Mouse (Mus musculus) erythroblast, adult 5-6 weeks (primary cell): ENCODE measurements around the gene Add3. TPM values are rescaled to one million over a fixed set of nuclear protein-coding genes. Genes with fewer than 3 reads are reported as not detected.

Experiments
- ATAC-seq: replicated peaks from 2 replicates; pipeline ENCODE4 v1.8.0; 2016; ENCODE audit warnings: moderate number of reproducible peaks, mild to moderate bottlenecking, moderate TSS enrichment, inconsistent platforms; ENCODE audit not compliant: poor library complexity, low FRiP score, severe bottlenecking
- total RNA-seq, 2 experiments: library from RNA; stranded (forward) in 1 of 2; stranded (reverse) in 1 of 2; fragments of 150-400 nt in 1 of 2; fragments of 200-764, 138-1000 nt in 1 of 2; gene quantifications; 2 replicates each; pipeline versions ENCODE4 v1.2.3 to v1.2.4; 2015 to 2017; ENCODE audit warnings: low replicate concordance in 2 of 2

Add3 gene
- total RNA-seq, 2 experiments from 2014 or later = 35.5 to 38.0 TPM

DNA sequence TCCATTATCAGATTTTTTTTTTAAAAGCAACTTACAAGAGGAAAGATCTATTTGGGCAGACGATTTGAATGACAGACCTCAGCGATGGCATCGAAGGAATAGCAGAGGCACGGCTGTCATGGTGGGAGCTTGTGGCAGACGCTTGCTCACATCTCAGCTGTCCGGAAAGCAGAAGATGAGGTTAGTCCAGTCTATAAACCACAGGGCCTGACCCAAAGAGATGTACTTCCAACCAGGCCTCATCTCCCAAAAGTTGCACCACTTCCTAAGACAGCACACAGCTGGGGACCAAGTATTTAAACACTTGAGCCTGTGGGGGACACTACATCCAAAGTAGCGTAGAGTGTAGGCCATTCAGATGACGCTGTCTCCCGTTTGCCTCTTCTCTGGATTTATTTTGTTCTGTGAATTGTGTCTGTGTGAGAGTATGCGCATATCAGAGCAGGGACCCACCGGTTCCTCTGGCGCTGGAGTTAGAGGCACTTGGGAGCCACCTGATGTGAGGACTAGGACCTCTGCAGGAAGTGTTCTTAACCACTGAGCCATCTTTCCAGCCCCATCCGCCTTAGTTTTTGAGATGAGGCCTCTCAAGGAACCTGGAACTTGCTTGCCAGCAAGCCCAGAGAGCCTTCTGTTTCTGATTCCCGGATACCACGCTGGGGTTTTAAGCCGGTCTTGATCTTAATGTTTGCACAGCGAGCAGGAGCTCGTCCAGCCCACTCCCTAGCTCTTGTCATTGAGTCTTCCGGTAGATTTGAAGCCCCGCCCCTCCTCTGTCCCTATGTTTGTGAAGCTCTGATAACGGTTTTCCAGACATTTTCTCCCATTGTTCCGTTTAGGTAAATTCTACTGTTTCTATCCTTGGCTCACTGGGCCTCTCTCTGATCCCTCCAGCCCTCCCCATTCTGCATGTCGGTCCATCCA is 156.3 kb downstream of the Add3 start:
- ATAC-seq = no peak

Other genes with a start within 250 kb of the Add3 start
- 17.1 and 32.0 TPM in 2 replicates for gene Xpnpep1, start 100.2 kb upstream of the Add3 start, total RNA-seq (2015; ENCODE audit: low replicate concordance)
- gene Xpnpep1, start 100.2 kb upstream of the Add3 start, total RNA-seq (2017; ENCODE audit: low replicate concordance) = 21.7 and 28.4 TPM in 2 replicates
- 71.1 and 75.4 TPM in 2 replicates for gene Mxi1, start 170.1 kb downstream of the Add3 start, total RNA-seq (2015; ENCODE audit: low replicate concordance)
- 156 and 229 TPM in 2 replicates for gene Mxi1, start 170.1 kb downstream of the Add3 start, total RNA-seq (2017; ENCODE audit: low replicate concordance)
- not detected in 2 replicates for gene Gm10197, start 231.3 kb downstream of the Add3 start, total RNA-seq (2015; ENCODE audit: low replicate concordance)
- gene Gm10197, start 231.3 kb downstream of the Add3 start, total RNA-seq (2017; ENCODE audit: low replicate concordance) = not detected in 2 replicates